Mouse (Mus musculus) hindbrain, embryonic 16.5 days (tissue): Measurements from ENCODE around the gene Rpl41. TPM values are rescaled to one million over a fixed set of nuclear protein-coding genes. Genes with fewer than 3 reads are reported as not detected.
A peak's percentile ranks its signal among the peaks of the same experiment; 100 is the strongest.
"Not testable (repeated sequence)": the region's sequence is repeated elsewhere in the genome, so short reads cannot be mapped to it uniquely, and the experiment has no call there.

ENCODE experiments used
- ATAC-seq: fragments of 200-750 bp; cut with Nextera tagmentation; 2 replicates; pipeline ENCODE4 v1.8.0; 2017; ENCODE audit warnings: moderate TSS enrichment, moderate library complexity
- H3K27ac ChIP-seq: fragments of 300-500 bp; sonication (generic); 2 replicates; pipeline ENCODE4 v1.5.1; 2014; ENCODE audit warnings: low read depth, mild to moderate bottlenecking, control low read depth, low read length, moderate library complexity
- H3K27me3 ChIP-seq: fragments of 300-500 bp; sonication (generic); replicated peaks from 2 replicates; pipeline ENCODE4 v1.6.1; 2014; ENCODE audit warnings: low read length; ENCODE audit not compliant: control insufficient read depth, insufficient read depth
- H3K36me3 ChIP-seq: fragments of 300-500 bp; sonication (generic); 2 replicates; pipeline ENCODE4 v1.6.1; 2014; ENCODE audit warnings: mild to moderate bottlenecking, low read length, moderate library complexity, mixed read lengths; ENCODE audit not compliant: control insufficient read depth, insufficient read depth
- H3K4me1 ChIP-seq: fragments of 300-500 bp; sonication (generic); 2 replicates; pipeline ENCODE4 v1.6.1; 2014; ENCODE audit warnings: low read depth, low read length; ENCODE audit not compliant: control insufficient read depth, insufficient read depth
- H3K4me2 ChIP-seq: fragments of 300-500 bp; sonication (generic); 2 replicates; pipeline ENCODE4 v1.6.1; 2014; ENCODE audit warnings: mild to moderate bottlenecking, low read length, control low read depth, moderate library complexity
- H3K4me3 ChIP-seq: fragments of 300-500 bp; sonication (generic); 2 replicates; pipeline ENCODE4 v1.5.1; 2014; ENCODE audit warnings: mild to moderate bottlenecking, low read length, control low read depth, moderate library complexity
- H3K9ac ChIP-seq: fragments of 300-500 bp; sonication (generic); 2 replicates; pipeline ENCODE4 v1.6.1; 2014; ENCODE audit warnings: low read depth, mild to moderate bottlenecking, control low read depth, low read length, moderate library complexity
- H3K9me3 ChIP-seq: fragments of 300-500 bp; sonication (generic); 2 replicates; pipeline ENCODE4 v1.6.1; 2014; ENCODE audit warnings: mild to moderate bottlenecking, low read length, moderate library complexity; ENCODE audit not compliant: control insufficient read depth
- WGBS: fragments of 180-500 bp; shearing (Covaris S2); extraction: QIAGEN DNeasy Blood & Tissue Kit; methylation state at CpG from one replicate; pipeline ENCODE4 v1.1.7; 2014; 5-methylcytosine and 5-hydroxymethylcytosine counted together
- polyA plus RNA-seq: library from polyadenylated mRNA; unstranded; fragments of >200 nt; fragmentation: Nextera tagmentation; extraction: Ambion mirVana; gene quantifications from 2 replicates; pipeline ENCODE4 v1.2.1, GENCODE M21; 2015

Rpl41 gene
- polyA plus RNA-seq, 1 experiment from 2014 or later: 2,091 TPM

DNA sequence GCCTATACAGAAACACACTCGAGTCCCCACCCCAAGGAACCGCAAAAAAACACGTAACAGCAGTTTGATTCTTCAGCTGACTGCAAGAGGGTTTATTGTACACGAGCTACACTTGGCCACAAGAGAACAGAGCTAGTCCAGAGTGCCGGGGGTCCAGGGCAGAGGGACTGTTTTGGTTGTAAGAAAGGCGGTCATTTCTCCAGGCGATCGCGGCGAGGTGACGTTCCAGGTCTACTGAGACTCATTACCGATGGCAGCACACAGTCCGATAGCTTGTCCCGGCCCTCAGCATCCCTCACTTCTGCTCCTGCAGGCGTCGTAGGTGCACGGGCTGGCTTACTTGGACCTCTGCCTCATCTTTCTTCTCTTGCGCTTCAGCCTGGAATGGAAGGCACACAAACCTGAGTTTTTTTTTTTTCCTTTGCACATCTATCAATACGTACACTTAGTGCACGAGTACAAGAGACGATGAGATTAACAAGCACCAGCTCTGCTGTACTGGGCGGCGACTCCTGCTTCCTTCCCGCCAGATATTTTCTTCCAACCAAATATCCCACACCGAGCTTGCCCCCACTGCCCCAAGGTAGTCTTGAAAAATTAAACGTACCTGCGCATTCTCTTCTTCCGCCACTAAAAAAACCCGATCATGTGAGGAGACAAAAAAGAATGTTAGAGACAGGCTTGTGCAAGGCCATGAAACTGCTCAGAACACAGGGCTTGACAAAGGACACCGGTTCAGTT lies 884 bp downstream of the Rpl41 start:
- Histone ChIP-seq H3K4me3 (peak overlapping the region; percentile 49), H3K27ac (peak overlapping the region; percentile 92), H3K9ac (peak overlapping the region; percentile 83), H3K4me2 (peak overlapping the region; percentile 64), H3K36me3 (peaks cover 19% of the 10 kb centered on the region)
- not testable (repeated sequence) for H3K27me3 ChIP-seq, H3K9me3 ChIP-seq, H3K4me1 ChIP-seq, ATAC-seq
- under 1% methylated on average over 21 of the region's 30 CpGs for WGBS

- peak; percentile 89 for ATAC-seq
- under 1% methylated on average over 39 of the region's 50 CpGs for WGBS
Observed at GRCm38 (mm10) chr10:128547361-128548032, 1.6 kb downstream of the Rpl41 start, which contains the start of gene Zc3h10. Zc3h10 (minus strand) TSS chr10:128547774.

DNA sequence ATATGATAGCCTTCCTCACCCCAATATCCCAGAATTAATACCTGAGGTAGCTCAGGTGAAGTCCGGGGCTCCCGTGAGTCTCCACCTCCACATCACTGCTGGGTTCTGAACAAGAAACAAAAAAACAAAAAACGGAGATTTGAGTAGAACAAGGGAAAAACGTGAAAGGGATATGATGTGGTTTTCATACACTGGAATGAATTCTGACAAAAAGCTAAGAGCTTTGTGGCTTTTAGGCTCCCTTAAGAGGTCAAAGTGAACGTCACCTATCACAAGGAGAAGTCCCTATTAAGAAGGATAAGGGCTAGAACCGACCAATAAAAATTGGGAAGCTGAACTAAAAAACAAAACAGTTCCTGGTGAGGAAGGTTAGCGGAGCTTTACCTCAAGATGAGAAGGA lies 2.3 kb downstream of the Rpl41 start:
- H3K36me3 ChIP-seq: peaks cover 28% of the 10 kb centered on the region
- H3K4me2 ChIP-seq: peak overlapping the region; percentile 64
- peaks cover 7% of the 10 kb centered on the region for H3K4me1 ChIP-seq
- no peaks in the 10 kb centered on the region for H3K27me3 ChIP-seq
- no peak for ATAC-seq
- peak overlapping the region; percentile 49 for H3K4me3 ChIP-seq
- 27% methylated on average over 7 of the region's 7 CpGs for WGBS
- H3K9me3 ChIP-seq: no peaks in the 10 kb centered on the region
- peak overlapping the region; percentile 74 for H3K9ac ChIP-seq
- H3K27ac ChIP-seq: peak overlapping the region; percentile 92

More at GRCm38 (mm10) chr10:128547361-128548032, 1.6 kb downstream of the Rpl41 start, which contains the start of gene Zc3h10:
- peak within 1 kb of the TSS; percentile 92 for H3K27ac ChIP-seq
- H3K36me3 ChIP-seq: peaks cover 24% of the 10 kb centered on the region
- H3K9me3 ChIP-seq: no peaks in the 10 kb centered on the region
- H3K4me2 ChIP-seq: peak within 1 kb of the TSS; percentile 64
- no peaks in the 10 kb centered on the region for H3K27me3 ChIP-seq
- peak within 1 kb of the TSS; percentile 49 for H3K4me3 ChIP-seq
- H3K4me1 ChIP-seq: peaks cover 7% of the 10 kb centered on the region
- peak within 1 kb of the TSS; percentile 83 for H3K9ac ChIP-seq

GRCm38 (mm10) chr10:128546361-128546760 lies 2.7 kb downstream of the Rpl41 start:
- 16% methylated on average over 4 of the region's 4 CpGs for WGBS
- Histone ChIP-seq H3K9me3 (no peaks in the 10 kb centered on the region), H3K4me3 (peak overlapping the region; percentile 49), H3K9ac (peak overlapping the region; percentile 74; the same call in 1 of the 2 replicates), H3K27me3 (no peaks in the 10 kb centered on the region), H3K4me2 (peak overlapping the region; percentile 64), H3K27ac (peak overlapping the region; percentile 92), H3K4me1 (peaks cover 7% of the 10 kb centered on the region), H3K36me3 (peaks cover 28% of the 10 kb centered on the region)
- no peak for ATAC-seq

- no peak overlapping the region; the same call in 1 of the 2 replicates for H3K9ac ChIP-seq
- H3K27ac ChIP-seq: no peak overlapping the region
- H3K4me3 ChIP-seq: no peak overlapping the region
- H3K27me3 ChIP-seq: no peaks in the 10 kb centered on the region
- no peak overlapping the region for H3K4me2 ChIP-seq
- H3K4me1 ChIP-seq: peaks cover 7% of the 10 kb centered on the region
- ATAC-seq: no peak
- H3K36me3 ChIP-seq: peaks cover 28% of the 10 kb centered on the region
- H3K9me3 ChIP-seq: no peaks in the 10 kb centered on the region
- 94% methylated on average over 3 of the region's 3 CpGs for WGBS
Observed at GRCm38 (mm10) chr10:128545570-128545898, 3.6 kb downstream of the Rpl41 start.

GRCm38 (mm10) chr10:128544674-128545569 lies 4.2 kb downstream of the Rpl41 start:
- ATAC-seq: no peak
- no peaks in the 10 kb centered on the region for H3K9me3 ChIP-seq
- no peak overlapping the region; the same call in 1 of the 2 replicates for H3K9ac ChIP-seq
- H3K4me3 ChIP-seq: no peak overlapping the region
- H3K36me3 ChIP-seq: peaks cover 28% of the 10 kb centered on the region
- H3K4me2 ChIP-seq: no peak overlapping the region
- H3K4me1 ChIP-seq: peaks cover 7% of the 10 kb centered on the region
- H3K27ac ChIP-seq: no peak overlapping the region
- H3K27me3 ChIP-seq: no peaks in the 10 kb centered on the region
- WGBS: 96% methylated on average over 37 of the region's 37 CpGs

DNA sequence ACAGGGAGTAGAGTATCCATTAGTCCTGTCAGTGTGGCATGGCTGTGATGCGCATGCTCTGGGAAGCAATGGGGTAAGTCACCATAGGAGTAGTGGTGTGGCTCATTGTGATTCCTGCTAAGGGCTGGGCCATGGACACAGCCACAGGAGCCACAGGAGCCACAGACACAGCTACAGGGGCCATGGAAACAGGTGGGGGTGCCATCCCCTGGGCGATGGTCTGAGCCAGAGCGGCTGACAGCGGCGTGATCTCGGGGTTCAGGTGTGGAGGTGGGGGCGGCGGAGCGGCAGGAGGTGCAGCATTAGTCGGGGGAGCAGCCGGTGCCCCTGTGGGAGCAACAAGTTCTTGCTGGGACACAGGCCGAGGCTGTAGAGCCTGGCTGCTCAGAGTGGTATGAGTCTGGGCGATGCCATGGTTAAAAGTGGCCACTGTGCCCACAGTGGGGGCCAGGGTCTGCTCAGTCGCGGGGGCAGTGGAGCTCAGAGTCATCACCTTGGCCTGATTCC lies 4.9 kb downstream of the Rpl41 start:
- 96% methylated on average over 15 of the region's 15 CpGs for WGBS
- no peak overlapping the region for H3K27ac ChIP-seq
- no peak overlapping the region for H3K9ac ChIP-seq
- H3K9me3 ChIP-seq: no peaks in the 10 kb centered on the region
- H3K4me3 ChIP-seq: no peak overlapping the region
- peaks cover 7% of the 10 kb centered on the region for H3K4me1 ChIP-seq
- ATAC-seq: no peak
- H3K36me3 ChIP-seq: peaks cover 28% of the 10 kb centered on the region
- no peak overlapping the region for H3K4me2 ChIP-seq
- no peaks in the 10 kb centered on the region for H3K27me3 ChIP-seq

GRCm38 (mm10) chr10:128543100-128543499 lies 6.0 kb downstream of the Rpl41 start:
- Histone ChIP-seq H3K36me3 (peaks cover 28% of the 10 kb centered on the region), H3K4me1 (peaks cover 7% of the 10 kb centered on the region), H3K27ac (no peak overlapping the region), H3K4me2 (no peak overlapping the region), H3K9ac (no peak overlapping the region), H3K27me3 (no peaks in the 10 kb centered on the region), H3K9me3 (no peaks in the 10 kb centered on the region), H3K4me3 (no peak overlapping the region)
- no peak for ATAC-seq
- WGBS: 76% methylated on average over 2 of the region's 2 CpGs
